Mouse (Mus musculus) gastrocnemius, postnatal 14 days (tissue): Measurements from ENCODE around the gene Scn5a. TPM values are rescaled to one million over a fixed set of nuclear protein-coding genes. Genes with fewer than 3 reads are reported as not detected.

ENCODE experiments used
- DNase-seq: peaks from one replicate; pipeline ENCODE4 v3.0.0; 2021; ENCODE audit warnings: mixed read lengths
- intact Hi-C: fragments of 180-260 bp; cut with DNase I; formaldehyde crosslinking; loops from one replicate; pipeline ENCODE4 v1.15.1; 2025; ENCODE audit warnings: low total_unique reads
- total RNA-seq, 2 experiments: library from RNA; stranded (reverse); gene quantifications; 2 replicates each; pipeline ENCODE4 v1.2.3; 2021

Gene Scn5a
- total RNA-seq, 2 experiments from 2014 or later: 0.22 to 0.53 TPM

GRCm38 (mm10) chr9:119474717-119475611 lies 103.9 kb downstream of the Scn5a start:
- intact Hi-C loops: no loop called here
- no peak for DNase-seq

DNA sequence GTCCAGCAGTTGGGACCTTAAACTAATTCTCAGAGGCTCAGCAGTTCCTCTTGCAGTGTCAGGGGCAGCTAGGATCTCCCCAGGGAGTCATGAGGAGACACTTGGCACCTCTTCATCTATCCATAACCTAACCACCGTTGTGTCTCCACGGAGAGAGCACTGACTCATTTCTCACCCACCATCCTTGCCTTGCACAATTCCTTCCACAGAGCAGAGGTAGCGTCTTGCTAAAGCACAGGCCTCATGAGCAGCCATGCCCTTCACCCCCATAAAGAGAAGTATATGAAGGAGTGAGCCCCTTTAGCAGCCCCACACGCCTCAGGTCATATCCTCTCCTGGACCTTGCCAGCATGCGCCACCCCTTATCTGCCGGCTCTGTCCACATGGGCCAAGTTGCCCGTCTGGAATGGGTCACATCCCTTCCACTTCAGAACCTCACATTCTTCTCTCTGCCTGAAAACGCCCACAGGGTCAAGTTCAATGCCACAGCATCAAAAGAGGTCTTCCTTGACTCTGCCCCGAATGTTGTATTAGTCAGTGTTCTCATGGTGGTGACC lies 105.1 kb downstream of the Scn5a start:
- intact Hi-C loops: no loop called here
- no peak for DNase-seq

DNA sequence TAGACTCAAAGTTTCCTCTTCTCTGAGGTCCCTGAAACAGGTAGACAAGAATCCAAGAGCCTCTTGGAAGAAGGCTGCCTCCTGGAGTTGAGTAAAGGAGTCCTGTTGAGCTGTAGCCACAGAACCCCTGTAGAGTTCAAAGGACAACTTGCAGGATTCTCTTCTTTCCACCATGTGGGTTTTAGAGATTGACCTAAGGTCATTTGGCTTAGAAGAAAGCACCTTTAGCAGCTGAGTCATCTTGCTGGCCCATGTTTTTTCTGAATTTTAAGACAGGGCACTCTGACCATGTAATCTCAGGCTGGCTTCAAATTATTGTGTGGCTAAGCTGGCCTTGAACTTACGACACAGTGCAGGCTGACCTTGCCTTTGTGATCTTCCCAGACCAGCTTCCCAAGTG lies 105.8 kb downstream of the Scn5a start:
- intact Hi-C loops: no loop called here
- DNase-seq: no peak

- intact Hi-C loops: no loop called here
- DNase-seq: no peak
Measured at GRCm38 (mm10) chr9:119472412-119472918, 106.4 kb downstream of the Scn5a start.

DNA sequence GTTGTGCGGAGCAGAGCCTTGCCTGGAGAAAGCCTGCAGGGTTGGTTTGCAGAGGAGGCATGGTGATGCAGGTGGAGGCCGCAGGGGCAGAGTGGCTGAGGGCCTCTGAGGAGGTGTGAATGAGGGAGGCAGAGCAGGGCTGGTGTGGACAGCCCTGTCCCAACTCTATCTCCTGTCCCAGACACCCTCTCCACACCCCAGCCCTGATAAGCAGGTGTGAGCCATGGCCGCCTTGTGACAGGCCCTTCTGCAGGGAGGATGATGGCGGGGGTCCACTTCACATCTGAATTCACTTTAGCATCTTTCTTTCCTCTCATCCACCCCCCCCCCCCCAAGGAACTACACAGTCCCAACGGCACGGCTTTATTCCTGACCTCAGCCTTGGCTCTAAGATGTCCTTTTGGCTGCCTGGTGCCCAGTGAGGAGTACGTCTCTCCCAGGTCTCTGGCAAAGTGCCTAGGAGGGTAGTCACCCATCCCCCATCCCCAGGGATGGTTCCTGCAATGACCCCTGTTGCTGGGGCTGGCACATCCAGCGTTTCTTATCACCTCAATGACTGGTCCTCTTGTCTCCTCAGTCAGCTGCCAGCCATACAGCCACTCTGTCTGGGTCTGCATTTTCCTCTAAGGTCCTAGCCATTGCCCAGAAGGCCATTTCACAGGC lies 109.0 kb downstream of the Scn5a start:
- intact Hi-C loops: loop anchor here (5.0 to 10.0 kb wide), 2 partner anchors 92 to 285 kb away; no protein-coding TSS in a partner anchor
- no peak for DNase-seq

DNA sequence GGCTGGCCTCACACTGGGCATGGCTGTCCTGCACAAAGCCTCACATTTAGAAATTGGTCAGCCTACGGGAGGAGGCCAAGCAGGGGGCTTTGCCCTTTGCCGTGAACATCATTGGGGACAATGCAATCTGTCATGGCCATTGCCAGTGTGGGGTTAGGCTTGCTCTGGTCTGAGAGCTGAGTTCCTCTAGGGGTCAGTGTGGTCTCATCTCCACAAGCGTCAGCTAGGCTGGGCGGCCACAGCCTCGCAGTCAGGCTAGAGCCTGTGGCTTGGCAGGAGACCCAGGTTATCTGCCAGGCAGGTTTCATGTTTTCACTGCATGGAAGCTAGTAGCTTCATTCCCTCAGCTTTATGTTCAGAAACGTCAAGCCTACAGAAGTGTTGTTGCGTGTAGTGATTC lies 113.2 kb downstream of the Scn5a start:
- intact Hi-C loops: loop anchor here (2.0 to 10.0 kb wide), 3 partner anchors 97 to 289 kb away; partner anchors contain the start of gene Scn5a
- peak; percentile 80 for DNase-seq

- intact Hi-C loops: loop anchor here (2.0 to 10.0 kb wide), 3 partner anchors 97 to 290 kb away; partner anchors contain the start of gene Scn5a
- DNase-seq: no peak
Measured at GRCm38 (mm10) chr9:119465056-119465455, 113.8 kb downstream of the Scn5a start.

GRCm38 (mm10) chr9:119460410-119460809 lies 118.4 kb downstream of the Scn5a start:
- DNase-seq: peak; percentile 42
- intact Hi-C loops: loop anchor here (10.0 kb wide), 1 partner anchor 294 kb away; no protein-coding TSS in a partner anchor

GRCm38 (mm10) chr9:119457122-119457521 lies 121.7 kb downstream of the Scn5a start:
- intact Hi-C loops: no loop called here
- DNase-seq: no peak

GRCm38 (mm10) chr9:119455967-119456366 lies 122.8 kb downstream of the Scn5a start:
- no peak for DNase-seq
- intact Hi-C loops: no loop called here

DNA sequence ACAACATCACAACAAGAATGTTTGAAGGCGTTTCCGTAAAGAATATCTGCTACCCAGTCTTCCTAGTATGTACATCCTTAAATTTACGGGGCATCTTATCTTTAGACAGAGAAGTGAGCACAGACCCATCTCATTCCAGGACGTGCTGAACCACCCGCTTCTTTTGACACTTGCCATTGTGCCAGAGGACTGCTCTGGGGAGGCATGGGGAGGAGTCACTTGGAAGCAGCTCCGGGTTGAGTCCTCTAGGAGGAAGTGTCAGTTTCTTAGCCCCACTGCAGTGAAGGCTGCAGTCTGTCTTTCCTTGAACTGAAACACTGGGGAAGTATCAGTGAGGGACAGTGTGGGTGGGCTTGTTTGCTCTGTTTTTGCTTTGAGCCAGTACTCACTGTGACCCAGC lies 133.1 kb downstream of the Scn5a start:
- no peak for DNase-seq
- intact Hi-C loops: no loop called here

DNA sequence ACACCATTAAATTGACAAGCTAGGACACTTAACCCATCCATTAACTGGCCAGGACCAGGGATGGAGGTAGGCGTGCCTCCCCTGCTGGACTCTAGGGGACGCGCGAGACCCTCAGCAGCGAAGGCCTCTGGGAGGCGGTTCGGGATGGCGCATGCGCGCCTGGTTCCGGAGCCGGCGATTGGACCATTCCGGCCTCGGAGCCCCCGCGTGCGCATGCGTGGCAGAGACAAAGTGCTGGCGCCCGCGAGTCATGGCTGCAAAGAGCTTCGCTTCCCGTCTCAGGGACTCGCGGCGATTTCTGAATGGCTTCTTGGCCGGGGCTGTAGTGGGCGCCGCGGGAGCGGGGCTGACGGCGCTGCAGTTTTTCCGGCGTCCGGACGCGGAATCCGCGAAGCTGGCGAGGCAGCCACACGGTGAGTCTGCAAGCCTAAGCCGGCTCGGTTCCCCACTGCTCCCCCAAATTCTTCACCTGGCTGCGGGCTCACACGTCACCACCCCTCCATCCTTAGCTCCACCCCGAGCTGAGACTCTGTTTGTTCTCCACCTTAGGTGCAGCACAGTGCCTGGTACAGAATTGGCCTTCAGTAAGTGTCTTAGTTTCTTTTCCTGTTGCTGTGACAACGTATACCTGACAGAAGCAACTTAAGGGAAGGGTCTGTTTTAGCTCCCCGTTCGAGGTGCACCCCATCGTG lies 133.9 kb downstream of the Scn5a start, which contains the start of gene Exog:
Gene Exog, plus strand, starts transcription at position 206 of the 692 bp plus-strand sequence.
- intact Hi-C loops: no loop called here
- DNase-seq: peak; percentile 99

GRCm38 (mm10) chr9:119438498-119439000 lies 140.3 kb downstream of the Scn5a start:
- DNase-seq: no peak
- intact Hi-C loops: loop anchor here (5.0 kb wide), 1 partner anchor 41 kb away; no protein-coding TSS in a partner anchor

- intact Hi-C loops: loop anchor here (5.0 kb wide), 1 partner anchor 41 kb away; no protein-coding TSS in a partner anchor
- no peak for DNase-seq
Measured at GRCm38 (mm10) chr9:119438065-119438464, 140.8 kb downstream of the Scn5a start.

- DNase-seq: no peak
- intact Hi-C loops: loop anchor here (5.0 kb wide), 1 partner anchor 39 kb away; no protein-coding TSS in a partner anchor
Measured at GRCm38 (mm10) chr9:119435855-119436254, 143.0 kb downstream of the Scn5a start.
